Mouse (Mus musculus): Measurements from ENCODE around the gene Col8a1. TPM values are rescaled to one million over a fixed set of nuclear protein-coding genes. Genes with fewer than 3 reads are reported as not detected.

Gene Col8a1
- polyA plus RNA-seq (2015; fragmentation: Nextera tagmentation; extraction: Ambion mirVana) = 17.8 and 27.5 TPM in 2 replicates

GRCm38 (mm10) chr16:57754526-57755125 lies at the start of gene Col8a1:
Gene Col8a1, minus strand, starts transcription at chr16:57754737.

GRCm38 (mm10) chr16:57606444-57607227 lies 147.9 kb downstream of the Col8a1 start, which contains the start of gene Cmss1:
Gene Cmss1, minus strand, starts transcription at chr16:57606864.

Other genes with a start within 250 kb of the Col8a1 start
- 40.9 and 42.6 TPM in 2 replicates for gene Cmss1, start 147.9 kb downstream of the Col8a1 start, polyA plus RNA-seq (2015; fragmentation: Nextera tagmentation; extraction: Ambion mirVana)